Mouse (Mus musculus): ENCODE data around the gene Srarp.

Gene Srarp

DNA sequence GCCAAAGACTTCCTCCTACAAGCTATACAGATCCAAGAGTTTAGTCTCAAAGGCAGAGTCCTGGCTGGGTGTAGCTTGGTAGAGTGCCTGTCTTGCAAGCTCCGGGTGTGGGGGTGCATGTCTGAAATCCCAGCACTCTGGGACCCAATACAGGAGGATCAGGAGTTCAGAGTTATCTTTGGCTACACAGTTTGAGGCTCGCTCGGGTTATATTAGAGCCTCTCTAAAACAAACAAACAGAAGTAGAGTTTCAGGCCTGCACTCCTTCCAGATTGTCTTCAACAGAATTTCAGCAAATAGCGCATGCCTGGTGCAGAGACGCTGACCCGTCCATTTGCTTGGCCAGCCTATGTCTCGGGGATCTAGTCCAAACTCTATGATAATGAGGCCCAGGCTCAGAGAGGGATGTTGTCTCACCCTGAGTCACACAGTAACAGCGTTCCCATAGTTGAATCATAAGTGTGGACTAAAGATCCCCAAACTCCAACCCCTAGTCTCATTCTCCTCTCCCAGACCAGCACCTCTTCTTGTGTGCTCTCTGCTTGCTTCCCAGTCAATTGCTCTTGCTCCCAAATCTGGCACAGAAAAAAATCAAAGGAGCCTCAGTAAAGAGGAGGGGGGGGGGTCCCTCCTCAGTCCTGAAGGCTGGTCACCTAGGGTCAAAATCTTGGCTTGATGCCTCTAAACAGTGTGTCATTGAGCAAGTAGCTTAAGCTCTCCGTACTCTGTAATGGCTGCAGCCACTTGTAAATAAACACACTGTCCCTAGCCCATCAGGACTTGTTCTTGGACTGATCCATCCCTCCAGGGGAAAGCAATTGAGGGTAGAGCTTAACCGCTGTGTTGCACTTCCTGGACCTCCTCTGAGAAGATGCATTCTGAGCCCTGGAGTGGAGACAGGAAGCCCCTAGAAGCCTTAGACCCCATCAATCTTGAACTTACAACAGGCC is 8.8 kb downstream of the Srarp start:
- CTCF ChIA-PET = interaction anchor here (0.6 to 1.2 kb wide), 4 partner anchors 23 to 308 kb away, joined by 3 to 6 read pairs (median 4); no protein-coding TSS in a partner anchor

DNA sequence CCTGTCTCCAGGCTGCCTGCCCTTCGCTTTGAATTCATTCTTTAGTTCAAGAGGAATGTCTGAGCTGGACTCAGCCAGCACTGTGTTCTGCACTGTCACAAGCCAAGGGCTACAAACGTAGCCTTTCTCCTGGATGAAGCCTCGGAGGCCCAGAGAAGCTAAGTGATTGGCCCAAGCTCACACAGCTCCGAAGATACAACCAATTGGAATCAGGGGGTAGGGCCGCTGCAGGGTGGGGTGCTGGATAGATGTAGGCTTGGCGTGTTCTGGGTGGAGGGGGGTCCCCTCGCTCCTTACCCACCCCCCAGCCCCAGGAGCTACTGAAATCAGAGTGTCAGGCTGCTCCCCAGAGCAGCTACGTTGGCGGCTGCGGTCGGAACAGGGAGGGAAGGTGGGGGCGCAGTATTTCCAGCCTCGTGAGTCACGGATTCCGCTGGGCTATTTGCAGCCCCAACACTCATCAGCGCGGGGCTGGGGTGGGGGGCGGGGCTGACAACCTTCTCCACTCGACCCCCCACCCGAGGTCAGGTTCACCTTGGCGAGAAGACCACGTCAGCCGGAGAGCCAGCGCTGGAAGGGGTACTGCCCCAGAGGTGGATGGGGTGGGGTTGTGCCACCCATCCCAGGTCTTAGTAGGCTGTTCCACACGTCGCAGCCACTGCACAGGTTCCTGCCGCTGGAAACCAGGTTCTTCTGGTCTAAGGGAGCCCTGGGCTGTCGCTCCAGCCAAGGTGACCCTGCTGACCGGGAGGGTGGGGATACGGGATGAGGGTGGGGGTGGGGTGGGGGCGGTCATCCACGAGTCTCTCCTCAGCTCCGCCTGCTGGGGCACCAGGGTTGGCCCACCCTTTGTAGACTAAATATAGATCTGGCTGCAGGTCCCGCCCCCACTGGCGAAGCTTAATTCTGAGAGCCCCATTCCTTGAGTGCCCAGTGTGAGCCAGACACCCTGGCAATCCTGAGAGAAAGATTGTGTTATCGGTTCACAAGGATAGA is 10.1 kb downstream of the Srarp start:
- CTCF ChIA-PET = interaction anchor here (0.6 to 1.2 kb wide), 4 partner anchors 59 to 151 kb away, joined by 3 to 5 read pairs (median 4); no protein-coding TSS in a partner anchor

DNA sequence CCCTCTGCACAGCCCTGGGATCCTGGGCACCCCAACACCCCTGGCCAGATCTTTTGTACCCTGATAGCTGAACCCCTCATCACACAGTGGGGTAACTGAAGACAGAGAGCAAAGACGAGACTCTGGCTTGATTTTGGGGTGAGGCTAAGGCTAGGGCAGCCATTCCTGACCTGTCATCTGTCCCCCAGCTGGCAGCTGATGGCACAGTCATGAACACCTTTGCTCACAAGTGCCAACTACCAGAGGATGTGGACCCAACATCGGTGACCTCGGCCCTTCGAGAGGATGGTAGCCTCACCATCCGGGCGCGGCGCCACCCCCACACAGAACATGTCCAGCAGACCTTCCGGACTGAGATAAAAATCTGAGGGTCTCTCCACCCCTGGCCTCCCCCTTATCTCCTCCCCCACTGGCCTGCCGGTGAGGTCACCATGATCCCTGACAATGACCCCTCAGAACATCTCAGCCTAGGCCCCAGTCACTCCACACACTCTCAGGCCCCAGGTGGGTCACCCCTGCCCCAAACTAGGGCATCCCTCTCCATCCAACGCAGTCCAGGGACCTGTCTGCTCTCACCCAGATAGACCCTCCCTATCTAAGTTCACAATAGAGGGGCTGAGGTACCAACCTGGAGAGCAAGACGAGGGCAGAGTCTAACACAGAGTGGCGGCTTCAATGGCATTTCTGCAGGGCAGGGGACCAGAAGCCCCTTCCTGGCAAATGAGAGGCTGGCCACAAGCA is 12.0 kb downstream of the Srarp start:
- CTCF ChIA-PET = interaction anchor here (1.1 kb wide), 1 partner anchor 15 kb away, joined by 3 read pairs; no protein-coding TSS in a partner anchor

DNA sequence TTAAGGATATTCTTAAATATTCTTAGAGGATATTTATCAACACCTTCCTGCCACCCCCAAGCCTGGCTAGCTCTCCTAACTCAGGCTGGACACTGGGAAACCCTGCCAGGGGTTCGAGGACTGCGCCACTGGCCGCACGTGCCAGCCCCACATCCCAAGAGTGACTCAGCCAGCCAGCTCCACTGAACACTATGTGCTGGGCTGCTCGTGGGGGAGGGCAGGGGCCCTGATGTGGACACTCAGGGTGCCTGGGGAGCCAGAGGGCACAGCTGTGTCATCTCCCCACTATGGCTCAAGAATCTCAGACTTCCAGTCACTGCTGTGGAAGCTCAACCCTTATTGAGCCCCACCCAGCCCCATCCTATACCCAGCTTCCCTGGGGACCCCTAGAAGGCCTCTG is 12.6 kb downstream of the Srarp start:
- CTCF ChIA-PET = no interaction called here

DNA sequence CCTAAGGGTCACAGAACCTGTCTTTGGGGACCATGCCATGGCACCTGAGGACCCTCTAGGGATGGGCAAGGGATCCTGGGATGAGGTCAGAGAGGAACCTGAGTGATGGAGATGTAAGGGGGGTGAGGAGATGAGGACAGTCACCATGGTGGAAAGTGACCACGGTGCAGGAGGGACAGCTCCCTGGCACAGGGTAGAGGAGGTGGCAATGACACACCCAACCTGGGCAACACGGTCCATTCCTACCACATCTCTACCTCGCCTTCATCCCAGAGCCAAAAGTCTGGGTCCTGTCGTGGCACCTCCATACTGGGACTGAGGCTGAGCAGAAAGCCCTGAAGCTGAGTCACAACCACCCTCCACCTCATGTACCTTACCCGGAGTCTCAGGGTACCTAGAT is 13.1 kb downstream of the Srarp start:
- CTCF ChIA-PET = no interaction called here

DNA sequence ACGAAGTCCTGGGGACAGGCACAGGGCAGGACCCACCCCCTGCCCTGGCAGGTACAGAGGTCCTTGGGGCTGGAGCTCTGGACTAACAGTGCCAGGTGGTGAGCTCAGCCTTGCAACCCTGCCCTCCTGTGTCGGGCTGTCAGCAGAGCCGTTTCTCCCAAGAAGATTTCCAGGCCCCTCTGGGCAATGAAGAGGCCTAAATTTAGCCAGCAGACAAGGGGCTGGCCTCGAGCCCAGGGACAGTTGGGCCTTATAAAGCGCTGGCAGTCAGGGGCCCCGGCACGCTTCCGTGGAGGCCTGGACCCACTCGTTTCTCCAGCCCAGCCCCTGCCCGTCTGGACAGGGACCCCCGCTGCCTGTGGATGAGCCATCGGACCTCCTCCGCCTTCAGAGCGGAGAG is 14.5 kb downstream of the Srarp start:
- CTCF ChIA-PET = interaction anchor here (0.6 kb wide), 1 partner anchor 10 kb away, joined by 11 read pairs; no protein-coding TSS in a partner anchor

DNA sequence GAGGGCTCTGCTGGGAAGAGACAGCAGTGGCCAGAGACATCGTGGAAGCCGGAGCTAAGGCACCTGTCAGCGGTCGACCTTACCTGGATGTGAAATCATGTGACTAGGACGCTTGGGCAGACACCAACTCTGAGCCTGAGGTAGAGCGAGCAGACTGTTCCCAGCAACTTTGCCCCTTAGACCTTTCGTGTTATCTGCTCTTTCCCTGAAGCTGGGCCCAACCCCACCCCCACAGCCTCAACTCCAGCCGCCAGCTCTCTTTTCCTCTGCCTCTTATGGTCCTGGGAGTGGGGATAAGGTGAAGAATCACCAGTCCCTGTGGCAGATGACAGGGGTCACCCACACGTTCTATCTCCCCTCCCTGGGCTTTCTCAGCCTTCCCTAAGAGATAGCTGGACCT is 15.0 kb downstream of the Srarp start:
- CTCF ChIA-PET = no interaction called here

DNA sequence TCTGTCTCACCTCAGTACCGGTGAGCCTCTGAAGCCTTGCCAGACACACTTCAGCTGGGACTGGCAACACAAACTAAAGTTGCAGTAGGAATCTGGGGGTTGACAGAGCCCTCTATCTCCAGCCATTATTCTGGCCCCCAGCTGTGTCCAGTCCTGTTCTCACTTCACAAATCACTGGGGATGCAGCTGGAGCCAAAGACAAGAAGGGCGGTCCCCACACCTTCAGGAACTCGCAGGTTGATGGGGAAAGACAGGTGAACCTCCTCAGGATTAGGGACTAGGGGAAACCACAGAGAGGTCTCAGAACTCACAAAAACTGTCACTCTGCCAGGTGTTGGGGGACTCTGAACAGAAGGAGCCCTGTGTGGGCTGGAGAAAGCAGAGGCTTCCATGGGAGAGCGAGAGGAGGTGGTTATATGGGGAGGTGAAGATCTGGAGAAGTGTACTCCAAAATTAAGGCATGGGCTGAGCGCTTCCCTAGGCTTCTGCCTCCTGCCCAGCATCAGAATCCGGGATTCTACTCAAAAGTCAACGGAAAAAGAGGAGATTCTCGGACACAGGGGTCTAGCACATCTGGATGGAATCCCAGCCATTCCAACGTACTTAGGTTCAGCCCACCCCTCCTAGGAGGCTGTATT is 15.6 kb downstream of the Srarp start, which contains the start of gene Hspb7:
Gene Hspb7 (plus strand): TSS at position 588 of the 638 bp plus-strand sequence.
- CTCF ChIA-PET = interaction anchor here (1.1 kb wide), 1 partner anchor 13 kb away, joined by 3 read pairs; no protein-coding TSS in a partner anchor

DNA sequence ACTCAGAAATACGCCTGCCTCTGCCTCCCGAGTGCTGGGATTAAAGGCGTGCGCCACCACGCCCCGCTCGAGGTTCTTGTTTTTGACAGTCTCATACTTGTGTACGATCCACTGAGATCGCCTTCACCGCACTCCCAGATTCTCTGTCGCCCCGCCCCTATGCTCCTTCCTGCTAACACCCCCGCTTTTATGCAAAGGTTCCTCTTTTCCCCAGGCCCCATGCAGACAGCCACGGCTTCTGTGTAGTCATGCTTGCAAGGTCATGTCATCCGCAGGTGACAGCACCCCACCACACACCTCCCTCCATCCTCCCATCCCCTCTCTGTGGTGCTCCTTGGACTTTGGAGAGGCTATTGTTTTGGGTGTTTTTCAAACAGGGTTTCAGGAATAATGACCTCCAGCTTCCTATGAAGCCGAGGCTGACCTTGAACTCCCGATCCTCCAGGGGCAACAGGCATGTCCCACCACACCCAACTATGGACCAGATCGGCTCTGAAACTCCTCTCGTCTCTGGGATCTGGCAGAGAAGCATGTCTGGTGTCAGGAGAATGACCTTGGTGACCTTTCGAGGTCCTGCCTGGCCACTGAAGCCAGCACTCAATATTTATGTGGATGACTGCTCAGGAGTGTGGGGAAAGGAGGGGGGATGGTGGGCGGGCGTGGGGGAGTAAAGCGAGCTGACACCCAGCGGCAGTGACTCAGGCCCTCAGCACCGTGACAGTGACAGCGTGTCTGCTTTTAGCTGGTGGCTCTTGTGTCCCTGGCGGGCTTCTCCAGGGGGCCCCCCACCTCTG is 16.3 kb downstream of the Srarp start:
- CTCF ChIA-PET = interaction anchor here (0.8 to 1.1 kb wide), 2 partner anchors 12 to 14 kb away, joined by 3 to 13 read pairs; no protein-coding TSS in a partner anchor

DNA sequence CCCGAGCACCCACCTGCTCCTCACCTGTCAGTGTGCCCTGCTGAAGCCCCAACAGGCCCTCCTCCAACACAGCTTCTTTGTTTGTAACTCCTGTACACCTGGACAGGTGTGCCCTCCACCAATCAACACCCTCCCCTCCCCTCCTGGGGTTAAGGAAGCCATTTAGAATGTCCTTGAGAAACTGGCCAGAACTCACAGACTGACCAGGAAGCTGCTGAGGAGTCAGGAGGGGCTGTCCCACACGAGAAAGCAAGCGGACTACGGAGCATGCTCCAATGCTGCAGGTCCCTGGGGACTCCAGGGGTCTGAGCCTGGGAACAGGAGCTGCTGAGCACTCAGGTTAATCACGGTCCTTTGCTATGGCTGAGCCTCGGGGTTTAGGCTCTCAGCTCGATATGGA is 20.0 kb downstream of the Srarp start, which contains the start of gene Clcnkb:
Gene Clcnkb (minus strand): TSS at position 91 of the 400 bp plus-strand sequence.
- CTCF ChIA-PET = no interaction called here

DNA sequence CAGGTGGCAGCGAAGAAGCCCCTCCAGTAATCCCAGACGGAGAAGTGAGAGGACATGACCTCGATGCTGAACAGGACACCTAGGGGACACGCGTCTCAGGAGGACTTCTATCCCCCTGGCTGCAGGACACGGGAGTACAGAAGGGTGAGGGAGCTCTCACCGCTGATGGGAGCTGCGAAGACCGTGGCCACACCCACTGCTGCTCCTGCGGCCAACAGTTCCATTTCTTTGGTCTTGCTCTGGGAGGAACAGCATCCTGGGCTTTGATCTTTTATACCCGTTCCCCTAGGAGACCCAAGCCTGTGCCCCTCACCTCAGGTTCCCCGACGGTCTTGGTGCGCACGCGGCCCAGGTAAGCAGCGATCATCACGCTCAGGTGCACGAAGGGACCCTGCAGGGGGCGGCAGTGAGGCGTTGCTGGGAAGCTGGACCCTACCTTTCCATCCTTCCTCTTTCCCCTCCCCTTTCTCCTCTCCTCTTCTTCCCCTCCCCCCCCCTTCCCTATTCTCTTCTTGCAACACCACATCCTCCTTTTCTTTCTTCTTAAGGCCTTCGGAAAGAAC is 24.4 kb downstream of the Srarp start:
- CTCF ChIA-PET = interaction anchor here (0.6 kb wide), 1 partner anchor 182 kb away, joined by 3 read pairs; no protein-coding TSS in a partner anchor

DNA sequence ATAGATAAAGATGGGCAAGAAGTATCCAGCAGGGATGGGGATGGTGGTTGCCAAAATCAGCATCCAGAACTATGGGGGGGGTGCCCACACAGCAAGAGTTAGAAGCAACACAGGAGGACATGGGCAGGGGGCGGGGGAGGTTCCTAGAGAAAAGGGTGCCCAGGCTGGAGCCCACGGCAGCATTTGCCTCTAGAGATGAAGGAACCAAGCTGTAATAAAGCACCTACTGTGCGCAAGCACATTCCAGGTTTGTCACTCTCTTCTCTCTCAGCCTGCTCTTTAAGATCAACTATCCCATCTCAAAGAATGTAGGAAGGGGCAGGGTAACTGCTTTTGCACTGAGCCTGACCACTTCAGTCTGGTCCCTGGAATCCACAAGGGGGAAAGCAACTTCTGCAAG is 27.3 kb downstream of the Srarp start:
- CTCF ChIA-PET = interaction anchor here (1.0 kb wide), 1 partner anchor 175 kb away, joined by 3 read pairs; no protein-coding TSS in a partner anchor

DNA sequence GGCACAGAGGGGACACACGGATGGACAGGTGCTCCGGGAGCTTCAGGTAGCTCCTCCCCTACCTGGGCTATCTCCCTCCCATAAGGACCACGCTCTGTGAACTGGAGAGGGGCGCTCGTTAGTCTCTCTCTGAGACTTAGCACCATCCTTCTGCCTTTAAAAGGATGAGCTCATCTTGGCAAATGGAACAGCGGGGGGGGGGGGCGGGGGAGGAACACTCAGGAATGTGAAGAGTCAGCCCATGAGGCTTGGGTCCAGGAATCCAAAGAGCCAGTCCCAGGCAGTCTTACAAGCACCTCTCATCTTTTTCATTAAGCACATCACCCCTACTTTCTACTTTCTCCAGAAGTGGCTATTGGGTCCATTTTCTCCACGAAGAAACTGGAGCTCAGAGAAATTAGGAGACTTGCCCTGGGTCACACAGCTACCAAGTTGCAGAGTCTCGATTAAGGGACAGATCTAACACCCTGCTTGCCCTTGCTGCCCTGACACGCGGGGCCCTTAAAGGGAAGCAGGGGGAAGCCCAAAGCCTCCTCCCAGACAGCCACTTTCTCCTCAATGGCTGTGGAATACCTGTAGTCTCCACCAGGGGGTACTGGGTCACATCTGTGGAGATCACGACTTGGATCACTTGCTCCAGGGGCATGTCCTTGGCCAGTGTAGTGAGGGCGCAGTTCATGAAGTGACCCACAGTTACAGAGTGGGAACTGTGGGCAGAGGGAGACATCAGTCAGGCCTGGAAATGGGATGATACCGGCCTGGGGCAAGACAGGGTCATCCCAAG is 29.2 kb downstream of the Srarp start:
- CTCF ChIA-PET = interaction anchor here (0.6 to 1.2 kb wide), 6 partner anchors 13 to 212 kb away, joined by 3 to 8 read pairs (median 6); no protein-coding TSS in a partner anchor

DNA sequence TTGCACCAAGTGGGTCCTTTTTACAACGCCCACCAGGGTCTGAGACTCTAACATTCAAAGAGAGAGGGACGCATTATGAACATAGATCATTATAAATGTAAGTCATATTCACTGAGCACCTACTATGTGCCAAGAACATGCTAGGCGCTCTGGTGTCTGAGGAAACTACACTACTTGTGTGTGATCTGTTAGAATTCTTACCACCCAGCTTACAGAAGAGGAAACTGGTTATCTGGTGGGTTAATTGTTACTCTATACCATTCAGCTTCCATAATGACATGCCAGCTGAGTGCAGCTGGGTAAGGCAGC is 30.6 kb downstream of the Srarp start:
- CTCF ChIA-PET = interaction anchor here (0.6 to 1.7 kb wide), 5 partner anchors 14 to 268 kb away, joined by 3 to 20 read pairs (median 13); no protein-coding TSS in a partner anchor

DNA sequence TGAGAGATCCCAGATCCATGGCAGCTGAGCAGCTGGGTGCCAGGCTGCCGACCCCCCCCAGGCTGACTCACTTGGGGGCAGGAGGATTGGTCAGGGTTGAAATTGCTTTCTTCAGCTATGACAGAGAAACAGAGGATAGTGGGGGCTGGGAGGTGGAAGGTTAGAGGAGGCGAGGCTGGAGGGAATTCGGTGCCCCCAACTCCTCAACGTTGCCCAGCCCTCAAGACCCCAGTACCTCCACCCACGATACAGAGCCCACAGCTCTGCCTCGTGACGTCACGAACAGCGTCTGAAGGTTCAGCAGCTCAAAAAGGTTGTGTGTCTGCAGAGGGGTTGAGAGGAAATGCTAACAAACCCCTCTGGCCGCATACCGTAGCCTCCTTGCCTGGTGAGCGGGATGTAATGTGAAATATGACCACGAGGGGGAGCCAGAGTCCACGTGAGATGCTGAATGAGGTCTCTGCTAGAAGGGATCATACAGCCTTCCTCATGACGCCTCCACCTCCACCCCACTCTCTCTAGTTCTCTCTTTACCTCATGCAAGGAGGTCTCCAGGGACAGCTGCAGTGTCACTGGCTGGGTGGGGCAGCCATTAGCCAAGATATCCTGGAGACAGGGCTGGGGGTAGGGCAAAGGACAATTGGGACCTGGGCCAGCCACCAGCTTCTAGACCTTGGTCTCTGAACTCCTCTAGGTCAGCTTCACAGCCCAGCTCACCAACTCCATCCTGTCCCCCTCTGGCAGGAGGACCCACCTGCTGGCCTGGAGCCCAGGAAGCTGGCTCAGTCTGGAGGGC is 31.2 kb downstream of the Srarp start:
- CTCF ChIA-PET = interaction anchor here (0.6 to 1.7 kb wide), 9 partner anchors 21 to 268 kb away, joined by 3 to 20 read pairs (median 4); partner anchors contain the start of gene Tmem82

DNA sequence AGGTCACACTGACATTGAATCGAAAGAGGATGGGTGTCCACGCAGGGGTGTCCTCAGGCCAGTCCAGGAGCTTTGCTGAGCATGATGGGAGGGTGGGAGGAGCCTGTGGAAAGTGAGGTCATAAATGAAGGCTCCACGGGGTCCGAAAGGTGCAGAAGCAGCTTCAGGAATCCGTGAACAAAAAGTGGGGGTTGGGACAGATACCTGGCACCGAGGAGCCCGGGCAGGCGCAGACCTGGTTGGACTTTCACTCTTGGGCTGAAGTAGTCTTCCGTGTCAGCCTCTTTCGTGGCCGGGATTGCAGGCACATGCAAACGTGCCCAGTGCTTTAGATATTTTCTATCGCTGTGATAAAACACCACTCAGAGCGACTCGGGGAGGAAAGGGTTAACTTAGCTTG is 35.7 kb downstream of the Srarp start:
- CTCF ChIA-PET = interaction anchor here (0.7 to 1.0 kb wide), 2 partner anchors 12 to 13 kb away, joined by 3 read pairs; no protein-coding TSS in a partner anchor

DNA sequence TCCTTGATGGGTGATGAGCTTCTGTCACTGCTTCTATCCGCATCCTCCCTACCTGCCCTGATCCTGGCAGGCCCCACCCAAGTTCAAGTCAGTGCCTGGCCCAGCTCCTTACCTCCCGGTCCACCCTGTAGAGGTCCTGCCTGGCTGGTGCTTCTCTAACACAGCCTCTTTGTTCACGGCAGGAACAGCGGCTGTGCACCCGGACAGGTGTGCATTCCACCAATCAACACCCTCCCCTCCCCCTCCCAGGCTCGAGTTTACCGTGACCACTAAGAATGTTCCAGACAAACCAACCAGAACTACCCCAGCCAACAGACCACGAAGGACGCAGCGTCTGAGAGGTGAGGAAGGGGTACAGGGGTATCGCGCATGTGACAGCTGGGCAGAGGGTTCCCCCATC is 37.4 kb downstream of the Srarp start, which contains the start of gene Clcnka:
Gene Clcnka (minus strand): TSS at position 180 of the 400 bp plus-strand sequence.
- CTCF ChIA-PET = interaction anchor here (0.5 kb wide), 1 partner anchor 173 kb away, joined by 3 read pairs; no protein-coding TSS in a partner anchor
